14 mouse cellular contexts compared by ENCODE assay signal in the genomic region with DNA sequence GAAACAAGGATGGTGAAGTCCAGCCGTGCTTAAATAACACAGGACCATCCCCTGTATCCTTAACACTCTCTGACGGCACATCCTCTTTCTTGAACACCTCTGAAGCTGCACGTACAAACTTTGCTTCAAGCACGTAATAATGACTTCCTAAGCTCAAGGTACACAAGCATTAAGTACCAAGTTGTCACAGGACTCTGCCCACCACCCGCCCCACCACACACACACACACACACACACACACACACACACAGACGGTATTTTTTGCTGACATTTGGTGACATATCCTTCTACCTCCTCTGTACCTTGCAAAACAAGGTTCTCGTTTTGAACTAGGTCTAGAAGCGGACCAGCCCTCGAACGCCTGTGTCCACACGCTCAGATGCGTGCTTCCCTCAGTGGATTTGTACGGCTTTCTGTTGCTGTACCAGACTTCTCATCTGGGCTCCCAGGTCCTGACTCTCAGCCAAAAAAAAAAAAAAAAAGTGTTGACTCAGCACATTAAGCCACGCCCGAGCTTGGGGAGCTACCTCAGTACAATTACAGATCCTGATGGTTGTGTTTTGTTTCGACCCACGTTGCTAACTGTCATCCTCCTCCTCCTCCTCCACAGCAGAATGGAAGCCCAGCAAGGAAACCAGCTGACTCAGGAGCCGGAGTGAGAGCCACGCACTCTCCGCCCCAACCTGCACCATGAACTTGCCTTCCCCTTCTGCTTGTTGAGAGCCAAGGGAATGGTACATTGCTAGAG.
DNase-seq lines count a peak whose midpoint lies in the region; ATAC-seq and TF ChIP-seq lines count a peak whose summit lies in the region.
"Had no signal": no experiment of that assay in that cellular context is flagged by ENCODE, and none has a peak within 500 bp of the region (broad histone marks: within the 10 kb centered on the region; RNA-seq: fewer than 3 reads in every experiment).

No protein-coding gene starts in this region.

- TF ChIP-seq POLR2A in bone marrow, adult 2 months (IDR thresholded peaks at IDR 0.05; ENCODE audit: borderline replicate concordance, control insufficient read depth, low read depth, low read length), result no peak

- 69% methylated on average over 20 of the region's 20 CpGs for WGBS in lung, embryonic 14.5 days
- WGBS in lung, postnatal 0 days, result 65% methylated on average over 20 of the region's 20 CpGs
- 21% methylated on average over 20 of the region's 20 CpGs for WGBS in bone marrow, adult 2 months
- WGBS in forebrain, postnatal 0 days, result 83% methylated on average over 20 of the region's 20 CpGs
- 89% methylated on average over 20 of the region's 20 CpGs for WGBS in midbrain, embryonic 10.5 days

- H3K9me3 ChIP-seq in lung, embryonic 14.5 days (ENCODE audit: low read depth, low read length), result no peaks in the 10 kb centered on the region
- no peaks in the 10 kb centered on the region for H3K9me3 ChIP-seq in lung, postnatal 0 days (ENCODE audit: low read length)
- no peaks in the 10 kb centered on the region for H3K9me3 ChIP-seq in forebrain, postnatal 0 days (ENCODE audit: low read length)
- no peaks in the 10 kb centered on the region for H3K9me3 ChIP-seq in midbrain, embryonic 10.5 days (replicated peaks)
- H3K9me3 ChIP-seq: embryonic facial prominence, embryonic 12.5 days; neural tube, embryonic 12.5 days had no signal

- H3K4me3 ChIP-seq in lung, embryonic 14.5 days (ENCODE audit: low read depth, low read length), result no peak overlapping the region
- H3K4me3 ChIP-seq in lung, postnatal 0 days (ENCODE audit: low read depth, low read length), result no peak overlapping the region
- no peak overlapping the region for H3K4me3 ChIP-seq in bone marrow, adult 2 months (replicated peaks; ENCODE audit: control insufficient read depth, low read depth, low read length)
- H3K4me3 ChIP-seq in forebrain, postnatal 0 days (ENCODE audit: low read depth, low read length), result no peak overlapping the region
- no peak overlapping the region for H3K4me3 ChIP-seq in midbrain, embryonic 10.5 days
- H3K4me3 ChIP-seq: embryonic facial prominence, embryonic 12.5 days; neural tube, embryonic 12.5 days had no signal

- H3K4me2 ChIP-seq in lung, embryonic 14.5 days, result no peak overlapping the region
- H3K4me2 ChIP-seq in lung, postnatal 0 days (replicated peaks; ENCODE audit: low read depth, low read length), result no peak overlapping the region
- no peak overlapping the region for H3K4me2 ChIP-seq in forebrain, postnatal 0 days (ENCODE audit: low read depth)
- H3K4me2 ChIP-seq: embryonic facial prominence, embryonic 12.5 days; heart, embryonic 11.5 days; hindbrain, embryonic 14.5 days; neural tube, embryonic 12.5 days had no signal

- TF ChIP-seq EP300 in lung, postnatal 0 days (IDR thresholded peaks at IDR 0.05), result no peak

- intact Hi-C loops in heart, postnatal 14 days (cut with DNase I), result no loop called here

- H3K27ac ChIP-seq in lung, embryonic 14.5 days (ENCODE audit: low read depth), result no peak overlapping the region
- no peak overlapping the region for H3K27ac ChIP-seq in lung, postnatal 0 days (ENCODE audit: low read length)
- peak overlapping the region; percentile 15; the same call in 1 of the 2 replicates for H3K27ac ChIP-seq in bone marrow, adult 2 months (ENCODE audit: control insufficient read depth, insufficient read depth, low read depth, low read length, poor library complexity)
- H3K27ac ChIP-seq in forebrain, postnatal 0 days (ENCODE audit: low read depth, low read length), result no peak overlapping the region
- no peak overlapping the region for H3K27ac ChIP-seq in midbrain, embryonic 10.5 days (replicated peaks)
- H3K27ac ChIP-seq: embryonic facial prominence, embryonic 12.5 days; hindbrain, embryonic 14.5 days; neural tube, embryonic 12.5 days had no signal

- no peak for ATAC-seq in lung, embryonic 14.5 days (ENCODE audit: insufficient read depth)
- no peak for ATAC-seq in lung, postnatal 0 days
- ATAC-seq in CD4-positive, CD25-positive, alpha-beta regulatory T cell, adult 4 months, result peak; percentile 62
- no peak for ATAC-seq in forebrain, postnatal 0 days

- H3K9ac ChIP-seq in lung, embryonic 14.5 days, result no peak overlapping the region
- H3K9ac ChIP-seq in lung, postnatal 0 days (replicated peaks; ENCODE audit: low read depth), result no peak overlapping the region
- no peak overlapping the region for H3K9ac ChIP-seq in forebrain, postnatal 0 days
- H3K9ac ChIP-seq: embryonic facial prominence, embryonic 12.5 days; hindbrain, embryonic 14.5 days; neural tube, embryonic 12.5 days had no signal

- no peaks in the 10 kb centered on the region for H3K27me3 ChIP-seq in lung, embryonic 14.5 days (ENCODE audit: insufficient read depth, low read length)
- H3K27me3 ChIP-seq in lung, postnatal 0 days (replicated peaks; ENCODE audit: insufficient read depth, low read length), result no peaks in the 10 kb centered on the region
- no peaks in the 10 kb centered on the region for H3K27me3 ChIP-seq in forebrain, postnatal 0 days (ENCODE audit: insufficient read depth, low read length)
- no peaks in the 10 kb centered on the region for H3K27me3 ChIP-seq in midbrain, embryonic 10.5 days (ENCODE audit: low read depth, poor library complexity, severe bottlenecking)
- H3K27me3 ChIP-seq: embryonic facial prominence, embryonic 12.5 days; neural tube, embryonic 12.5 days had no signal

- TF ChIP-seq CTCF in lung, embryonic 14.5 days (IDR thresholded peaks at IDR 0.05; ENCODE audit: low read depth), result no peak
- TF ChIP-seq CTCF in lung, postnatal 0 days (IDR thresholded peaks at IDR 0.05), result no peak
- no peak for TF ChIP-seq CTCF in bone marrow, adult 2 months (IDR thresholded peaks at IDR 0.05; ENCODE audit: control insufficient read depth, insufficient read depth, low read length)
- TF ChIP-seq CTCF in forebrain, postnatal 0 days (IDR thresholded peaks at IDR 0.05; ENCODE audit: low read depth), result no peak

- no peaks in the 10 kb centered on the region for H3K36me3 ChIP-seq in lung, embryonic 14.5 days (ENCODE audit: insufficient read depth)
- no peaks in the 10 kb centered on the region for H3K36me3 ChIP-seq in lung, postnatal 0 days (ENCODE audit: insufficient read depth, low read length)
- H3K36me3 ChIP-seq in forebrain, postnatal 0 days (ENCODE audit: insufficient read depth), result 0 out of 2 replicates have a peak, but pooled peaks cover 2% of the 10 kb centered on the region
- 0 out of 2 replicates have a peak, but pooled peaks cover 4% of the 10 kb centered on the region for H3K36me3 ChIP-seq in midbrain, embryonic 10.5 days
- H3K36me3 ChIP-seq: embryonic facial prominence, embryonic 12.5 days; neural tube, embryonic 12.5 days had no signal

- H3K4me1 ChIP-seq in lung, embryonic 14.5 days (ENCODE audit: insufficient read depth), result no peaks in the 10 kb centered on the region
- H3K4me1 ChIP-seq in lung, postnatal 0 days (ENCODE audit: insufficient read depth, low read depth, low read length), result no peaks in the 10 kb centered on the region
- H3K4me1 ChIP-seq in bone marrow, adult 2 months (ENCODE audit: control insufficient read depth, insufficient read depth, low read length), result peaks cover 15% of the 10 kb centered on the region
- no peaks in the 10 kb centered on the region for H3K4me1 ChIP-seq in forebrain, postnatal 0 days (ENCODE audit: insufficient read depth)
- H3K4me1 ChIP-seq in midbrain, embryonic 10.5 days, result no peaks in the 10 kb centered on the region
- H3K4me1 ChIP-seq: embryonic facial prominence, embryonic 12.5 days; neural tube, embryonic 12.5 days had no signal

- DNase-seq in lung, embryonic 14.5 days, result peak; percentile 13
- no peak for DNase-seq in lung, postnatal 0 days (ENCODE audit: low spot score)
- peak; percentile 68 for DNase-seq in naive thymus-derived CD4-positive, alpha-beta T cell, adult 2 months (ENCODE audit: low read depth)
- no peak for DNase-seq in forebrain, postnatal 0 days
- no peak for DNase-seq in heart, postnatal 14 days
- DNase-seq in midbrain, embryonic 10.5 days (ENCODE audit: low spot score), result no peak
- DNase-seq: adrenal gland, postnatal 14 days; cerebellum, postnatal 10 days had no signal

Comparison
In these comparisons a context has a peak if more than half of its experiments do, and no peak if none do; other contexts are left out.
1. DNase-seq: peak in lung, embryonic 14.5 days (single experiment) and naive thymus-derived CD4-positive, alpha-beta T cell, adult 2 months (single experiment); none in lung, postnatal 0 days (single experiment), forebrain, postnatal 0 days (single experiment), heart, postnatal 14 days (0 of 2) and midbrain, embryonic 10.5 days (single experiment).